Mouse (Mus musculus) left cerebral cortex, adult 8-10 months (tissue): ENCODE results near the gene Zfp219. TPM values are rescaled to one million over a fixed set of nuclear protein-coding genes. Genes with fewer than 3 reads are reported as not detected.

Source experiments
- total RNA-seq, 4 experiments: library from RNA; stranded (reverse); gene quantifications; 2 replicates each; pipeline ENCODE4 v1.2.4; 2022

The Zfp219 gene
- total RNA-seq, 4 experiments from 2014 or later: 35.8 to 44.1 (median 42.2) TPM

Other genes with a start within 250 kb of the Zfp219 start
- gene Ang4, start 247.1 kb downstream of the Zfp219 start, total RNA-seq: not detected
- not detected for gene AY358078, start 220.7 kb downstream of the Zfp219 start, total RNA-seq
- not detected for gene Ear6, start 167.0 kb downstream of the Zfp219 start, total RNA-seq
- 10 to 100 TPM; 26.5 to 30.4 (median 28.4) TPM for gene Mettl17, start 135.9 kb downstream of the Zfp219 start, total RNA-seq
- 1 to 10 TPM; 3.2 to 5.3 (median 3.8) TPM for gene Slc39a2, start 127.8 kb downstream of the Zfp219 start, total RNA-seq
- gene Ndrg2, start 106.6 kb downstream of the Zfp219 start, total RNA-seq: 100 to 1,000 TPM; 798 to 932 (median 862) TPM
- gene Tppp2, start 102.3 kb downstream of the Zfp219 start, total RNA-seq: not detected
- not detected for gene Rnase13, start 98.0 kb downstream of the Zfp219 start, total RNA-seq
- 10 to 100 TPM; 28.0 to 39.5 (median 32.9) TPM for gene Arhgef40, start 36.0 kb downstream of the Zfp219 start, total RNA-seq
- gene Tmem253, start 5.1 kb downstream of the Zfp219 start, total RNA-seq: under 1 TPM in 2 of 4 experiments, not detected in 2; 0.51 to 0.59 TPM
- not detected for gene Olfr221, start 21.7 kb upstream of the Zfp219 start, total RNA-seq
- 100 to 1,000 TPM; 182 to 218 (median 204) TPM for gene Hnrnpc, start 83.3 kb upstream of the Zfp219 start, total RNA-seq
- gene Rpgrip1, start 90.0 kb upstream of the Zfp219 start, total RNA-seq: 1 to 10 TPM in 3 of 4 experiments, under 1 TPM in 1; 0.91 to 3.1 (median 2.6) TPM
- 10 to 100 TPM; 59.0 to 62.8 (median 60.4) TPM for gene Supt16, start 176.7 kb upstream of the Zfp219 start, total RNA-seq
- gene Chd8, start 237.0 kb upstream of the Zfp219 start, total RNA-seq: 100 to 1,000 TPM; 103 to 130 (median 111) TPM